Mouse (Mus musculus) hindbrain, embryonic 14.5 days (tissue): ENCODE data around the gene Mia2. TPM values are rescaled to one million over a fixed set of nuclear protein-coding genes. Genes with fewer than 3 reads are reported as not detected.

Experiments used
- ATAC-seq: fragments of 200-750 bp; cut with Nextera tagmentation; 2 replicates; pipeline ENCODE4 v1.8.0; 2017; ENCODE audit warnings: moderate number of reproducible peaks, mild to moderate bottlenecking, moderate TSS enrichment, moderate library complexity; ENCODE audit not compliant: low FRiP score
- DNase-seq: peaks from one replicate; pipeline ENCODE4 v3.0.0-alpha.2; 2015; ENCODE audit warnings: low spot score
- H3K27ac ChIP-seq: fragments of 300-500 bp; sonication (generic); 2 replicates; pipeline ENCODE4 v1.5.1; 2014; ENCODE audit warnings: mild to moderate bottlenecking, moderate library complexity
- H3K27me3 ChIP-seq: fragments of 300-500 bp; sonication (generic); 2 replicates; pipeline ENCODE4 v1.6.1; 2014; ENCODE audit warnings: mild to moderate bottlenecking, low read length, mixed read lengths; ENCODE audit not compliant: control insufficient read depth, insufficient read depth
- H3K36me3 ChIP-seq: fragments of 300-500 bp; sonication (generic); replicated peaks from 2 replicates; pipeline ENCODE4 v1.6.1; 2014; ENCODE audit not compliant: control insufficient read depth, insufficient read depth
- H3K4me1 ChIP-seq: fragments of 300-500 bp; sonication (generic); replicated peaks from 2 replicates; pipeline ENCODE4 v1.6.1; 2014; ENCODE audit warnings: antibody characterized with exemption, low read length, mixed read lengths; ENCODE audit not compliant: control insufficient read depth, insufficient read depth
- H3K4me2 ChIP-seq: fragments of 300-500 bp; sonication (generic); replicated peaks from 2 replicates; pipeline ENCODE4 v1.6.1; 2014; ENCODE audit warnings: mild to moderate bottlenecking, moderate library complexity
- H3K4me3 ChIP-seq: fragments of 300-500 bp; sonication (generic); replicated peaks from 2 replicates; pipeline ENCODE4 v1.5.1; 2014; ENCODE audit warnings: mild to moderate bottlenecking, low read length
- H3K9ac ChIP-seq: fragments of 300-500 bp; sonication (generic); 2 replicates; pipeline ENCODE4 v1.6.1; 2014
- H3K9me3 ChIP-seq: fragments of 300-500 bp; sonication (generic); 2 replicates; pipeline ENCODE4 v1.6.1; 2016; ENCODE audit warnings: low read length; ENCODE audit not compliant: control insufficient read depth
- WGBS: fragments of 180-500 bp; shearing (Covaris S2); extraction: QIAGEN DNeasy Blood & Tissue Kit; methylation state at CpG from one replicate; pipeline ENCODE4 v1.1.7; 2014; 5-methylcytosine and 5-hydroxymethylcytosine counted together
- polyA plus RNA-seq: library from polyadenylated mRNA; unstranded; fragments of >200 nt; fragmentation: Nextera tagmentation; extraction: Ambion mirVana; gene quantifications from 2 replicates; pipeline ENCODE4 v1.2.1, GENCODE M21; 2014

Mia2 gene
- polyA plus RNA-seq, 1 experiment from 2014 or later = 34.4 TPM

DNA sequence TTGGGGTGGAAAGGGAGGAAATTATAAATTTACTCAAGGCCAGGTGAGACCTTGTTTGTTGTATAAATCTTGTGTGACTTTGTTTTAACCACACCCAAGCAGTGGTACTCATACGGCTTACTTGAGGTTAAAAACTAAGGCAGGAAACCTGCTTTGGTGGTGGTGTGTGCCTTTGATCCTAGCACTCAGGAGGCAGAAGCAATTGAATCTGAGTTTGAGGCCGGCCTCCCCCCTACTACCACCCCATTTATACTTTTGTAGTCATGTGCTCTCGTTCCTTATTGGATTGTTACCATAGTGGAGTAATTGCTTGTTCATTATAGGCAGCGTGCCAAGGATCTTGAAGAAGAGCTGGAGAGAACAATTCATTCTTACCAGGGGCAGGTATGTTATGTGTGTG is 74.3 kb downstream of the Mia2 start:
- ATAC-seq (no peak), DNase-seq (no peak)
- H3K4me1 ChIP-seq = no peaks in the 10 kb centered on the region
- H3K4me2 ChIP-seq = no peak overlapping the region
- no peak overlapping the region for H3K4me3 ChIP-seq
- H3K9ac ChIP-seq = no peak overlapping the region
- no peaks in the 10 kb centered on the region for H3K27me3 ChIP-seq
- H3K9me3 ChIP-seq = no peaks in the 10 kb centered on the region
- H3K36me3 ChIP-seq = peaks cover 36% of the 10 kb centered on the region
- no peak overlapping the region for H3K27ac ChIP-seq
- WGBS = 93% methylated on average over 4 of the region's 4 CpGs

DNA sequence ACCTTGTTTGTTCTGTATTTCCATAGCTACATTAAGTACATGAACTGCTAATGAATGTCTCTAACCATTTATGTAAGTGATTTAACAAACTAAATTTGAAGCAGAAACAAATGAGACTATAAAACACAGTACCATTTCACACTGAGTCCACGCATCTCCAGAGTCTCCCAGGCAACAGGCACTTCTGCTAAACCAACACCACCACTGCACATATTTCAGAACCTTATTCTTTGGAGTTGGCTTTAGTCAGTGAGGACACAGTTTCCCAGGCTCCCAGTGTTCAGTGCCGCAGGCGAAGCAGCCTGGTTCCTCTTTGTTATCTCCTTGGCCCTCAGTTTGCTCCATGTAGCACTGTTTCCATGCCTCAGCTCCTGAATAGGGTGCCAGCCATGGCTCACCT is 82.2 kb downstream of the Mia2 start:
- WGBS = 89% methylated on average over 3 of the region's 3 CpGs
- Histone ChIP-seq H3K36me3 (peaks cover 75% of the 10 kb centered on the region), H3K4me3 (no peak overlapping the region), H3K4me2 (no peak overlapping the region), H3K27me3 (no peaks in the 10 kb centered on the region), H3K4me1 (no peaks in the 10 kb centered on the region), H3K27ac (no peak overlapping the region), H3K9me3 (no peaks in the 10 kb centered on the region), H3K9ac (no peak overlapping the region)
- ATAC-seq (no peak), DNase-seq (no peak)

DNA sequence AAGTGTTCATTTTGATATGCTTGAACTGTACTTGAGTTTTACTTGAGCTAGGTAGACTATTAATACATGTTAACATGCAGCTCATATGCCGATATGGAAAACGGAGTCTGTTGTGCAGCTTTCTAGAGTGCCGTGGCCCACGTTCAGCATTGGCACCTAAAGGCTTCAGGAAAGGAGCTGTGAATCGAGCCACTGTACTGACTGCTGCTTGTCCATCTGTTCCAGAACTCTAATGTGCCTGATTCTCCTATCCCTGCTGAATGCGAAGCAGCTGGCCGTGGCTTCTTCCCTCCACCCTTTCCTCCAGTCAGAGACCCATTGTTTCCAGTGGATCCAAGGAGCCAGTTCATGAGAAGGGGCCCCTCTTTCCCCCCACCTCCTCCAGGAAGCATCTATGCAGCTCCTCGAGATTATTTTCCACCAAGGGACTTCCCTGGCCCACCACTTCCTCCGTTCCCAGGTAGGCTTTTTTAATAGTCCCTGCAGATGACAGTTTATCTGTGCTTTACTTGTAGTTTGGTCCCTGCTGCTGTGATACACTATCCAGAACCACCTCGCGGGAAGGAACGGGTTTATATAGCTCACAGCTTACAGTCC is 92.6 kb downstream of the Mia2 start:
- no peak overlapping the region for H3K9ac ChIP-seq
- H3K27me3 ChIP-seq = no peaks in the 10 kb centered on the region
- 90% methylated on average over 12 of the region's 12 CpGs for WGBS
- peaks cover 67% of the 10 kb centered on the region for H3K36me3 ChIP-seq
- no peak overlapping the region for H3K4me2 ChIP-seq
- DNase-seq (no peak), ATAC-seq (no peak)
- H3K4me3 ChIP-seq = no peak overlapping the region
- H3K27ac ChIP-seq = no peak overlapping the region
- H3K4me1 ChIP-seq = no peaks in the 10 kb centered on the region
- H3K9me3 ChIP-seq = no peaks in the 10 kb centered on the region

DNA sequence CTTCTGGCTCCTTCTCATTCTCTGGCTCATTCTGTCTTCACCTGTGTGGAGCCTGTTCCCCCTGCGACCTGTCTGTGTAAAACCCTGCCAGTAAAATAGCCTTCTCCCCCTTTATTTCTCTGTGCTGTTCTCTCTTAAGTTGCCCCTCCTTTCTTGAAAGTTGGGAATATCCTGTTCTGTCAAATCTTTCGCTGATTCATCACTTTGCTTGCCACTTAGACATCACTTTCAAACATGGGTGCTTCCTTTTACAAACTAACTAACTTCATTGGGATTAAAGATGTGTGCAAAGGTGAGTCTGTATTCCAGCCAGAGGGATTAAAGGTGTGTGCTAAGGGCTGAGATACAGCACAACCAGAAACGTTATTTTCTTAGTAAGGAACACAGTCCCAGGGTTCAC is 98.0 kb downstream of the Mia2 start:
- H3K4me1 ChIP-seq = no peaks in the 10 kb centered on the region
- H3K9ac ChIP-seq = no peak overlapping the region
- H3K9me3 ChIP-seq = no peaks in the 10 kb centered on the region
- H3K4me2 ChIP-seq = no peak overlapping the region
- WGBS = 87% methylated on average over 3 of the region's 3 CpGs
- DNase-seq (no peak), ATAC-seq (no peak)
- no peak overlapping the region for H3K4me3 ChIP-seq
- no peaks in the 10 kb centered on the region for H3K27me3 ChIP-seq
- H3K27ac ChIP-seq = no peak overlapping the region
- H3K36me3 ChIP-seq = peaks cover 37% of the 10 kb centered on the region

DNA sequence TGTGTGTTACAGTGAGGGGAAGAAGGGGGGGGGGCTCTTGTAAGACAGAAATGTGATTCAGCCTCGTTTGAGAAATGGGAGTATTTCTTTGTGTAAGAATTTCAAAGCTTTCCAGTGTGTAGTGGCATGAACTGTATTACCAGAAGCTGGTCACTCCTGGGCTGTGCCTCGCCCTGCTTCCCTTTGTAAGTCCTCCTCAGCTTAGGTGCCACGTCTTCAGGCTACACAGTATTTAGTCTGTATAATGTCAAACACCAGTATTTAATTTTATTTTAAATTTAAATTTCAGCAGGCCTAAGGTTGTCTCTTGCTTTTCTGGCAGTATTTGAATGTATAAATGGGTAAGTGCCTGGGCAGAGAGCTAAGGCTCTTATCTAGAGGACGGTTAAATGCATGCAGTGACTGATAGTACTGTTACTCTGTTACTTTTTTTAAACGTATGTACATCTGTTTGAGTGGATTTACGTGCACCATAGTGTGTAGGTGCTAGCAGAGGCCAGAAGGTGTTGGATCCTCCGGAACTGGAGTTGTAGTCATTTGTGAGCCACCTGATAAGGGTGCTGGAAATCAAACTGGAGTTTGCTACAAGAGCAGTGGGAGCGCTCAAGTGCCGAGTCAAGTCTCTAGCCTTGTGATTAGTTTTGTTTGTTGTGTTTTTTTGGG is 98.9 kb downstream of the Mia2 start:
- Histone ChIP-seq H3K9ac (no peak overlapping the region), H3K9me3 (no peaks in the 10 kb centered on the region), H3K4me3 (no peak overlapping the region), H3K27ac (no peak overlapping the region), H3K27me3 (no peaks in the 10 kb centered on the region), H3K36me3 (peaks cover 36% of the 10 kb centered on the region), H3K4me2 (no peak overlapping the region), H3K4me1 (no peaks in the 10 kb centered on the region)
- no peak for ATAC-seq
- no peak for DNase-seq
- WGBS = 87% methylated on average over 9 of the region's 9 CpGs

DNA sequence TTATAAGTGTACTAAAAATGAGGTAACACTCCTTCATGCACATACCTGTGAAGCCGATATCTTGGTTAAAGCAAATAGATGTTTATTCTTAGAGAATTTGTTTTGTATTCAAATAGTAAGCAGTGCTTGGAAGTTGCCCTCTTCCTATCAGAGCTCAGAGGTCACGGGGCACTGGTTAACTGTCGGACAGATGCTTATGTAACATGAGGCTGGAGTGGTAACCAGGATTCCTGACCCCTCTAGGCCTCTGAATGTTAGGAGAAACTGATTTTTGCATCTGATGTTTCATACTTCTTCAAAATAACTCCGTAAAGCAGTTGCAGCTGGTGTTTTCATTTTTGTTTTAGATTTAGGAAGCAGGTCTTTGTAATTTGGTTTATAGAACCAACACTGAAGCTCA is 99.5 kb downstream of the Mia2 start:
- H3K4me2 ChIP-seq = no peak overlapping the region
- ATAC-seq = no peak
- no peak overlapping the region for H3K27ac ChIP-seq
- H3K9me3 ChIP-seq = no peaks in the 10 kb centered on the region
- H3K4me1 ChIP-seq = no peaks in the 10 kb centered on the region
- H3K4me3 ChIP-seq = no peak overlapping the region
- 91% methylated on average over 4 of the region's 4 CpGs for WGBS
- no peaks in the 10 kb centered on the region for H3K27me3 ChIP-seq
- H3K36me3 ChIP-seq = peaks cover 38% of the 10 kb centered on the region
- no peak overlapping the region for H3K9ac ChIP-seq
- no peak for DNase-seq

DNA sequence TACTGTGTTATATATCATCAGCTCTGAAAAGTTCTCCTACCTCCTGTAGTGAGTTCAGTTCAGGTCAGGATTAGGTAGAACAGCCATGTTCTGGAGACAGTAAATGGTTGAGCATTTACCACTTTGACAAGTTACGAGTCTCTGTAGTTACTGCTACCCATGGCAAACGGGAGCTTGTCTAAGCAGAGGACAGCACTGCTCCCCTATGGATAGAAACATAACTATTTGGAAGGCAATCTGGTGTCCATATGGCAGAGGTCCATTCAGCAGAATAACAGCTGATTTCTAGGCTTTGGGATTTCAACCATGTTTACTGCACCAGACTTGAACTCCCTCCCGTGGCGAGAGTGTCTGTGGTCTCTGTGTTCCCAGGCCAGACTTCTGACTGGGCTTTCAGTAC is 100.3 kb downstream of the Mia2 start:
- H3K27me3 ChIP-seq = no peaks in the 10 kb centered on the region
- 89% methylated on average over 4 of the region's 4 CpGs for WGBS
- H3K4me3 ChIP-seq = no peak overlapping the region
- H3K4me1 ChIP-seq = no peaks in the 10 kb centered on the region
- ATAC-seq (no peak), DNase-seq (no peak)
- no peak overlapping the region for H3K9ac ChIP-seq
- peaks cover 40% of the 10 kb centered on the region for H3K36me3 ChIP-seq
- H3K4me2 ChIP-seq = no peak overlapping the region
- H3K27ac ChIP-seq = no peak overlapping the region
- no peaks in the 10 kb centered on the region for H3K9me3 ChIP-seq

DNA sequence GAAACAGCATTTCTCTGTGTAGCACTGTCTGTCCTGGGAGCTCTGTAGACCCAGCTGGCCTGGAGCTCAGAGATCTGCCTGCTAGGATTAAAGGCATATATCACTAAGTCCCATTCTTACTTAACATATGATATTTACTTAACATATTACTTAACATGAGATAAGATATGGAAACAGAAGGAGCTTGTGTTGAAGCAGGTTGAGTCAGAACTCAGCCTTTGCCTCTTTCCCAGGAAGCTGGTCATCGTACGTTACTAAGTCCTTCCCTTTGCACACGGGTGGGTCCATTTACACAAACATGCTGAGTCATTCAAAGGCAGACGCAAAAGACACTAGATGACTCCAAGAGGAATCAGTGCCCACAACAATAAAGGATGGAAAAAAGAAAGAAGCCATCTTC is 103.2 kb downstream of the Mia2 start:
- H3K27ac ChIP-seq = no peak overlapping the region
- WGBS = 87% methylated on average over 4 of the region's 4 CpGs
- DNase-seq (no peak), ATAC-seq (no peak)
- H3K36me3 ChIP-seq = peaks cover 52% of the 10 kb centered on the region
- no peaks in the 10 kb centered on the region for H3K4me1 ChIP-seq
- no peaks in the 10 kb centered on the region for H3K9me3 ChIP-seq
- no peak overlapping the region for H3K9ac ChIP-seq
- H3K27me3 ChIP-seq = no peaks in the 10 kb centered on the region
- no peak overlapping the region for H3K4me3 ChIP-seq
- no peak overlapping the region for H3K4me2 ChIP-seq

DNA sequence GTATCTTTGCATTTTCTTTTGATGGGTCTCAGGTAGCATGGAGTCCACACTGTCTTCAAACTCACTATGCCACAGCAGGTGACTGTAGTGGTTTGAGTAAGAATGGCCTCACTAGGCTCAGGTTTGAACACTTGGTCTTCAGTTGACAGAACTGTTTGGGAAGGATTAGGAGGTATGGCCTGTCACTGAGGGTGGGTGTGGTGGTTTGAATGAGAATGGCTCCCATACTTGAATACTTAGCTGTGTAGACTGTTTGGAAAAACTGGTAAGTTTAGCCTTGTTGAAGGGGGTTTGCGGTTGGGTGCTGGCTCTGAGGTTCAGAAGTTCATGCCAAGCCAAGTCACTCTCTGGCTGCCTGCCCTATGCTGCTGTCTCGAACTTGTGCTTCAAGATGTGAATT is 103.8 kb downstream of the Mia2 start:
- WGBS = 100% methylated on average over 2 of the region's 2 CpGs
- DNase-seq (no peak), ATAC-seq (no peak)
- Histone ChIP-seq H3K9ac (no peak overlapping the region), H3K27ac (no peak overlapping the region), H3K9me3 (no peaks in the 10 kb centered on the region), H3K27me3 (no peaks in the 10 kb centered on the region), H3K4me1 (no peaks in the 10 kb centered on the region), H3K4me2 (no peak overlapping the region), H3K36me3 (peaks cover 56% of the 10 kb centered on the region), H3K4me3 (no peak overlapping the region)

DNA sequence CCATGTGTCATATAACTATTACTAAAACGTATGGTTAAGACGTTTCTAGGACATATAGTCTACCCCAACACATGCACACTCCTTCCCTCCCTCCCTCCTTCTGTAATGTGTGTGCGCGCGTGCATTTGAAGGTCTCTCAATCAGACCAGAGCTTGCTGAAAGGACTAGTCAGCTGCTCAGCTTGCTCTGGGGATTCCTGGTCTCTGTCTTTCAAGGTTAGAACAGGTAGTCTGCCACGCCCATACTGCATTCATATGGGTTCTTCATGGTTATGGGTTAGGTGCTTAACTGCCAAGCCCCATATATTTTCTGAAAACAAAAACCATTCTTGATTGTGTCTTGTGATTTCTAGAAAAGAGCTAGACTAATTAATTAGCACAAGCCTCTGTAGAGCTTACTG is 110.0 kb downstream of the Mia2 start:
- Histone ChIP-seq H3K27ac (no peak overlapping the region), H3K4me1 (no peaks in the 10 kb centered on the region), H3K4me2 (no peak overlapping the region), H3K36me3 (peaks cover 30% of the 10 kb centered on the region), H3K4me3 (no peak overlapping the region), H3K9me3 (0 out of 2 replicates have a peak, but pooled peaks cover 8% of the 10 kb centered on the region), H3K27me3 (no peaks in the 10 kb centered on the region), H3K9ac (no peak overlapping the region)
- DNase-seq (no peak), ATAC-seq (no peak)
- 93% methylated on average over 6 of the region's 6 CpGs for WGBS
